Mouse (Mus musculus) frontal cortex, postnatal 14 days (tissue): ENCODE results near the gene Btg4.

Source experiments
- DNase-seq, 2 experiments: peaks; one replicate each; pipeline ENCODE4 v3.0.0; 2022; ENCODE audit warnings: low spot score in 2 of 2

Gene Btg4

DNA sequence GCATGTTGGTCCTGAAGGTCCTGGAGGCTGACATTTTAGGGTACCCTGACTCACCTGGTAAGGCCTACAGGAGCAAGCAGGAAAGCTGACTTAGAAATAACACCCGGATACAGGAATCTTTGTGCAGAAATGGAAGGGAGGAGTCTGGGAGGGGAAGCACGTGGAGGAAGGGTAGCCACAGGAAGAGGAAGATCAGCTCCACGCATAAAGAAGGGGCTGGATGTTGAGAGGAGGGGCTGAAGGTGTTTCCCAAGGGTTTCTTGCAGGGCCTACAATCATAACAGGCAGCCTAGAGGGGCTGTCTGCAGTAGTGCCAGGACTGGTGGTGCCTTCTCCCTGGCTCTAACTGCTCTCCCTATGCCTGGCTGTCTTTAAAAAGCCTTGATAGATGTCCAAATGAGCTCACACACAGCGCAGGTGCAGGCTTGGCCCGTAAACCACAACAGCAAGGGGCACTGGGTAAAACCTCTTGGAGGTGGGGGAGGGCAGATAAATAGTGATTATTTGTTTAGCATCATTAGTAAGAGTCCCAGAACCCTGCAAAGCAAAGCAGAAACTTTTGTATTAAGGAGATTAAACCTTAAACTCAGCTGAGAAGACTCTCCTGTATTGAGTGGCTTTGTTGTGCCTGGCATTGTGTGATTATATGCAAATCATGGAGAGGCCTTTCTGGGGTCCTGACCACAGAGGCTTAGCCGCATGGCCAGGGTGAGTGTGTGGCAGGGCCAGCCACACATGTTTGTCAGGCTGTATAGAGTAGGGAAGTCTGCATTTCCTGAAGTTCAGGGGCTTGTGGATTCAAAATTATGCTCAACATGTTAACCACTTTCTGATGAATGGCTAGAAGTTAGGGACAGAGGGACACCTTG lies 104.8 kb downstream of the Btg4 start, which contains the start of gene Gm32742:
Gene Gm32742 (minus strand): TSS at position 206 of the 869 bp plus-strand sequence.
- no peak for DNase-seq

DNA sequence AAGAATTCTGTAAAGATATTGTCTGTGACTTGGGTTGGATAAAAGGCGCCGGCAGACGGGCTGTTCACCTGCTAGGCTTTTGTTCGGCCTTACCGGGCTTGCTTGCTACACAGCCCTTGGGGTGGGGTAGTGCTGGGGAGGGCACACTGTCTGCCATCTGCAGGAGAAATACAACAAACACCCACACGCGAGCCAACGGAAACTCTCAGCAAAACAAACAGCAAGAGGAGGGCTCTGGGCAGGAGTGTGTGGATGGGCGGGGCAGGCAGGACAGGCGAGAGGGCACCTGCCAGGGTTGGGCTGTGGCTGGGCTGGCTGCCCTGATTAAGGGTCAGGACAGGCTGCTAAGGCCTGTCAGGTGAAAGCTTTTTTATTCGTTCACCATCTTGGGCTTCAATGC lies 107.3 kb downstream of the Btg4 start:
- DNase-seq, result no peak

DNA sequence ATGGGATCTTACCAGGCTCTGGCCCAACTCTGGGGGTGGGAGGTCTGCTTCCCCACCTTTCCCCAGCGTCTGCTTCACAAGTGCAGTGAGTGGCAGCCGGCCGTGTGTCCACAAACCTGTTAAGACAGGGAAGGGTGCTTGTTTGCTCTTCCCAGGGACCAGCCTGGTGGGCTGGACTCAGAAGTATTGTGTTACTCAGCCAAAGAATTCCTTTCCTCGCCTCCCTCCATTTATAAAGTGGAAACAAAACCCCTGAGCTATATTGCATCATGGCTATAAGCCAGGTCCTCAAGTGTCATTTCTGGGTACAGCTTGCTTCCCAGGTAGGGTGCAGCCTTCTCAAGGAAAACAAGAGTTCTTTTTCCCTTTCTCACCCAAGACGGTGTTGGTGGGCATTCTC lies 108.0 kb downstream of the Btg4 start:
- DNase-seq, result no peak

DNA sequence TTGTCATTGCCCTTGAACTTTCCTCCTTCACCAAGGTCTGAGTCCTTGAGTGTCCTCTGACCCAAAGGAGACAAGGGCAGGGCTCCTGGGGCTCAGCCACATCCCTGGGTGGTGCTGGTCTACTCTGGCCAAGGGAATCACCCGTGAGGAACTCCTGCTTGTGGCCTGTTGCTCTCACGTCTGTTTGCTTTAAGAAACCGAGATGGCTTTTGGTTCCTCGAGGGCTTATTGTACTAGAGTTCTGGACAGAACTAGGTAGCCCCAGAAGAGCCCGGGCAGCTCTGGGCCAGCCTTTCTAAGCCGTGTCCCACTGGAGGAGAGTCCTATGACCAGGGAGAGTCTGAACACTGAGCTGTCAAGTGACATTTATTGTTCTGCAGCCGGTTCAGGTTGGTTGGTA lies 108.4 kb downstream of the Btg4 start:
- DNase-seq, result no peak
